7 mouse cellular contexts compared by ENCODE assay signal in genomic region chr4:148150953-148151266, GRCm38 (mm10). TPM values are rescaled to one million over a fixed set of nuclear protein-coding genes. Genes with fewer than 3 reads are reported as not detected.
DNase-seq lines count a peak whose midpoint lies in the region; ATAC-seq and TF ChIP-seq lines count a peak whose summit lies in the region.

No protein-coding gene starts in this region.

- H3K9me3 ChIP-seq in lung, postnatal 0 days (ENCODE audit: low read length): no peaks in the 10 kb centered on the region
- no peaks in the 10 kb centered on the region for H3K9me3 ChIP-seq in forebrain, embryonic 11.5 days (ENCODE audit: control insufficient read depth, low read length)
- H3K9me3 ChIP-seq in limb, embryonic 12.5 days: no peaks in the 10 kb centered on the region
- H3K9me3 ChIP-seq in stomach, embryonic 15.5 days: no peaks in the 10 kb centered on the region

- H3K4me1 ChIP-seq in lung, postnatal 0 days (ENCODE audit: insufficient read depth, low read depth, low read length): no peaks in the 10 kb centered on the region
- H3K4me1 ChIP-seq in forebrain, embryonic 11.5 days (replicated peaks; ENCODE audit: control insufficient read depth, insufficient read depth, low read length): 0 out of 2 replicates have a peak, but pooled peaks cover 2% of the 10 kb centered on the region
- H3K4me1 ChIP-seq in limb, embryonic 12.5 days (replicated peaks): peaks cover 21% of the 10 kb centered on the region
- H3K4me1 ChIP-seq in stomach, embryonic 15.5 days: peaks cover 14% of the 10 kb centered on the region

- no peak for TF ChIP-seq EP300 in lung, postnatal 0 days (IDR thresholded peaks at IDR 0.05)

- TF ChIP-seq CTCF in lung, postnatal 0 days (IDR thresholded peaks at IDR 0.05): no peak

- ATAC-seq in lung, postnatal 0 days: no peak
- ATAC-seq in forebrain, embryonic 11.5 days (replicated peaks; ENCODE audit: low FRiP score): no peak
- no peak for ATAC-seq in limb, embryonic 12.5 days (ENCODE audit: insufficient number of reproducible peaks, insufficient read depth, low FRiP score, low TSS enrichment, low read depth)
- ATAC-seq in stomach, embryonic 15.5 days (ENCODE audit: insufficient read depth, low FRiP score, low read depth): no peak
- no peak for ATAC-seq in megakaryocyte progenitor cell, adult 5-6 weeks (replicated peaks; ENCODE audit: poor library complexity)

- H3K27me3 ChIP-seq in lung, postnatal 0 days (replicated peaks; ENCODE audit: insufficient read depth, low read length): no peaks in the 10 kb centered on the region
- no peaks in the 10 kb centered on the region for H3K27me3 ChIP-seq in forebrain, embryonic 11.5 days (ENCODE audit: control insufficient read depth, insufficient read depth, low read length)
- H3K27me3 ChIP-seq in limb, embryonic 12.5 days: no peaks in the 10 kb centered on the region
- H3K27me3 ChIP-seq in stomach, embryonic 15.5 days (replicated peaks): no peaks in the 10 kb centered on the region

- peak overlapping the region; percentile 76; the same call in 1 of the 2 replicates for H3K9ac ChIP-seq in lung, postnatal 0 days (replicated peaks; ENCODE audit: low read depth)
- no peak overlapping the region for H3K9ac ChIP-seq in forebrain, embryonic 11.5 days (ENCODE audit: low read length)
- H3K9ac ChIP-seq in limb, embryonic 12.5 days (replicated peaks): peak overlapping the region; percentile 68
- H3K9ac ChIP-seq in stomach, embryonic 15.5 days: no peak overlapping the region

- intact Hi-C loops in left cerebral cortex, postnatal 36 days (cut with DNase I): no loop called here

- H3K4me3 ChIP-seq in lung, postnatal 0 days (ENCODE audit: low read depth, low read length): peak overlapping the region; percentile 70
- H3K4me3 ChIP-seq in forebrain, embryonic 11.5 days (ENCODE audit: low read depth, low read length): peak overlapping the region; percentile 55; the same call in 1 of the 2 replicates
- H3K4me3 ChIP-seq in limb, embryonic 12.5 days (replicated peaks): peak overlapping the region; percentile 66
- H3K4me3 ChIP-seq in stomach, embryonic 15.5 days (replicated peaks): peak overlapping the region; percentile 67

- DNase-seq in lung, postnatal 0 days (ENCODE audit: low spot score): peak; percentile 76
- no peak for DNase-seq in lung, postnatal 14 days
- DNase-seq in forebrain, embryonic 11.5 days (ENCODE audit: low spot score): no peak
- no peak for DNase-seq in left cerebral cortex, postnatal 36 days (ENCODE audit: low spot score in 2 of 2)

- H3K4me2 ChIP-seq in lung, postnatal 0 days (replicated peaks; ENCODE audit: low read depth, low read length): peak overlapping the region; percentile 85
- peak overlapping the region; percentile 94 for H3K4me2 ChIP-seq in forebrain, embryonic 11.5 days (ENCODE audit: low read depth, low read length, severe bottlenecking)
- peak overlapping the region; percentile 97 for H3K4me2 ChIP-seq in limb, embryonic 12.5 days
- H3K4me2 ChIP-seq in stomach, embryonic 15.5 days: peak overlapping the region; percentile 96

- 16% methylated on average over 3 of the region's 3 CpGs for WGBS in lung, postnatal 0 days
- WGBS in forebrain, embryonic 11.5 days: 48% methylated on average over 3 of the region's 3 CpGs
- 57% methylated on average over 3 of the region's 3 CpGs for WGBS in limb, embryonic 12.5 days
- WGBS in stomach, embryonic 15.5 days: 25% methylated on average over 3 of the region's 3 CpGs

- peak overlapping the region; percentile 94 for H3K27ac ChIP-seq in lung, postnatal 0 days (ENCODE audit: low read length)
- H3K27ac ChIP-seq in forebrain, embryonic 11.5 days (ENCODE audit: low read depth, low read length): no peak overlapping the region
- H3K27ac ChIP-seq in limb, embryonic 12.5 days: peak overlapping the region; percentile 73; the same call in 1 of the 2 replicates
- peak overlapping the region; percentile 79; the same call in 1 of the 2 replicates for H3K27ac ChIP-seq in stomach, embryonic 15.5 days

- H3K36me3 ChIP-seq in lung, postnatal 0 days (ENCODE audit: insufficient read depth, low read length): peaks cover 4% of the 10 kb centered on the region; the same call in 1 of the 2 replicates
- H3K36me3 ChIP-seq in forebrain, embryonic 11.5 days (ENCODE audit: control insufficient read depth, insufficient read depth, low read length): peaks cover 5% of the 10 kb centered on the region; the same call in 1 of the 2 replicates
- peaks cover 51% of the 10 kb centered on the region for H3K36me3 ChIP-seq in limb, embryonic 12.5 days
- H3K36me3 ChIP-seq in stomach, embryonic 15.5 days: no peaks in the 10 kb centered on the region

RNA-seq across cellular contexts. Expression of gene Fbxo6, which starts 1.0 kb away (rescaled TPM):
- polyA plus RNA-seq in lung, postnatal 0 days (2015; fragmentation: Nextera tagmentation; extraction: Ambion mirVana): 53.1 and 58.5 TPM in 2 replicates
- 10.2 and 13.6 TPM in 2 replicates for polyA plus RNA-seq in forebrain, embryonic 11.5 days (2014; fragmentation: Nextera tagmentation; extraction: Ambion mirVana)
- 11.8 and 11.9 TPM in 2 replicates for polyA plus RNA-seq in limb, embryonic 12.5 days (2016; fragmentation: Nextera tagmentation; extraction: Ambion mirVana)
- 13.7 and 14.1 TPM in 2 replicates for polyA plus RNA-seq in stomach, embryonic 15.5 days (2015; fragmentation: Nextera tagmentation; extraction: Ambion mirVana)
- 10 to 100 TPM; 26.8 to 33.5 TPM for total RNA-seq in left cerebral cortex, postnatal 36 days (2021)
- total RNA-seq in megakaryocyte progenitor cell, adult 5-6 weeks (2015): 19.6 and 20.1 TPM in 2 replicates
- 9.1 and 11.5 TPM in 2 replicates for total RNA-seq in megakaryocyte progenitor cell, adult 5-6 weeks (2017)

RNA-seq across cellular contexts. Expression of gene Fbxo44, which starts 9.4 kb away (rescaled TPM):
- polyA plus RNA-seq in lung, postnatal 0 days (2015; fragmentation: Nextera tagmentation; extraction: Ambion mirVana): 7.1 and 8.4 TPM in 2 replicates
- 44.9 and 45.0 TPM in 2 replicates for polyA plus RNA-seq in forebrain, embryonic 11.5 days (2014; fragmentation: Nextera tagmentation; extraction: Ambion mirVana)
- polyA plus RNA-seq in limb, embryonic 12.5 days (2016; fragmentation: Nextera tagmentation; extraction: Ambion mirVana): 17.5 and 18.7 TPM in 2 replicates
- polyA plus RNA-seq in stomach, embryonic 15.5 days (2015; fragmentation: Nextera tagmentation; extraction: Ambion mirVana): 7.5 and 8.0 TPM in 2 replicates
- total RNA-seq in left cerebral cortex, postnatal 36 days (2021): 100 to 1,000 TPM; 143 to 156 TPM
- 1.0 and 3.0 TPM in 2 replicates for total RNA-seq in megakaryocyte progenitor cell, adult 5-6 weeks (2015)
- 0.81 and 1.6 TPM in 2 replicates for total RNA-seq in megakaryocyte progenitor cell, adult 5-6 weeks (2017)

RNA-seq across cellular contexts. Expression of gene Fbxo2, which starts 9.5 kb away (rescaled TPM):
- 0.42 and 0.66 TPM in 2 replicates for polyA plus RNA-seq in lung, postnatal 0 days (2015; fragmentation: Nextera tagmentation; extraction: Ambion mirVana)
- 0.87 and 0.91 TPM in 2 replicates for polyA plus RNA-seq in forebrain, embryonic 11.5 days (2014; fragmentation: Nextera tagmentation; extraction: Ambion mirVana)
- polyA plus RNA-seq in limb, embryonic 12.5 days (2016; fragmentation: Nextera tagmentation; extraction: Ambion mirVana): 2.5 and 3.3 TPM in 2 replicates
- polyA plus RNA-seq in stomach, embryonic 15.5 days (2015; fragmentation: Nextera tagmentation; extraction: Ambion mirVana): 0.84 and 1.0 TPM in 2 replicates
- 100 to 1,000 TPM in 1 of 2 experiments, 10 to 100 TPM in 1; 96.6 to 113 TPM for total RNA-seq in left cerebral cortex, postnatal 36 days (2021)
- total RNA-seq in megakaryocyte progenitor cell, adult 5-6 weeks (2015): not detected in 2 replicates
- not detected in 2 replicates for total RNA-seq in megakaryocyte progenitor cell, adult 5-6 weeks (2017)

RNA-seq across cellular contexts. Expression of gene Draxin, which starts 20.4 kb away (rescaled TPM):
- polyA plus RNA-seq in lung, postnatal 0 days (2015; fragmentation: Nextera tagmentation; extraction: Ambion mirVana): 0.06 TPM in 2 replicates
- polyA plus RNA-seq in forebrain, embryonic 11.5 days (2014; fragmentation: Nextera tagmentation; extraction: Ambion mirVana): 3.8 and 5.0 TPM in 2 replicates
- 1.8 and 1.9 TPM in 2 replicates for polyA plus RNA-seq in limb, embryonic 12.5 days (2016; fragmentation: Nextera tagmentation; extraction: Ambion mirVana)
- 0.06 and 0.14 TPM in 2 replicates for polyA plus RNA-seq in stomach, embryonic 15.5 days (2015; fragmentation: Nextera tagmentation; extraction: Ambion mirVana)
- under 1 TPM; 0.43 to 0.47 TPM for total RNA-seq in left cerebral cortex, postnatal 36 days (2021)
- not detected in 2 replicates for total RNA-seq in megakaryocyte progenitor cell, adult 5-6 weeks (2015)
- not detected in 2 replicates for total RNA-seq in megakaryocyte progenitor cell, adult 5-6 weeks (2017)

RNA-seq across cellular contexts. Expression of gene Mad2l2, which starts 20.7 kb away (rescaled TPM):
- 35.2 and 35.7 TPM in 2 replicates for polyA plus RNA-seq in lung, postnatal 0 days (2015; fragmentation: Nextera tagmentation; extraction: Ambion mirVana)
- polyA plus RNA-seq in forebrain, embryonic 11.5 days (2014; fragmentation: Nextera tagmentation; extraction: Ambion mirVana): 68.5 and 75.0 TPM in 2 replicates
- 104 and 107 TPM in 2 replicates for polyA plus RNA-seq in limb, embryonic 12.5 days (2016; fragmentation: Nextera tagmentation; extraction: Ambion mirVana)
- 37.9 and 38.0 TPM in 2 replicates for polyA plus RNA-seq in stomach, embryonic 15.5 days (2015; fragmentation: Nextera tagmentation; extraction: Ambion mirVana)
- 10 to 100 TPM; 14.7 to 15.2 TPM for total RNA-seq in left cerebral cortex, postnatal 36 days (2021)
- total RNA-seq in megakaryocyte progenitor cell, adult 5-6 weeks (2015): 28.7 and 34.0 TPM in 2 replicates
- total RNA-seq in megakaryocyte progenitor cell, adult 5-6 weeks (2017): 6.6 and 8.1 TPM in 2 replicates

Comparison
In these comparisons a context has a peak if more than half of its experiments do, and no peak if none do; other contexts are left out.
1. H3K9ac ChIP-seq: peak in lung, postnatal 0 days (single experiment) and limb, embryonic 12.5 days (single experiment); none in forebrain, embryonic 11.5 days (single experiment) and stomach, embryonic 15.5 days (single experiment).
2. Peak in every context shown above with its lines, with median percentiles within 50 percentile points of each other: H3K4me2 ChIP-seq and H3K4me3 ChIP-seq.